Mouse (Mus musculus): Measurements from ENCODE around the gene Anapc5.
A peak's percentile ranks its signal among the peaks of the same experiment; 100 is the strongest.

Anapc5 gene

GRCm38 (mm10) chr5:122769101-122769568 is 52.0 kb downstream of the Anapc5 start:
- DNase-seq (ENCODE audit: low read depth, low spot score): peak; percentile 96

DNA sequence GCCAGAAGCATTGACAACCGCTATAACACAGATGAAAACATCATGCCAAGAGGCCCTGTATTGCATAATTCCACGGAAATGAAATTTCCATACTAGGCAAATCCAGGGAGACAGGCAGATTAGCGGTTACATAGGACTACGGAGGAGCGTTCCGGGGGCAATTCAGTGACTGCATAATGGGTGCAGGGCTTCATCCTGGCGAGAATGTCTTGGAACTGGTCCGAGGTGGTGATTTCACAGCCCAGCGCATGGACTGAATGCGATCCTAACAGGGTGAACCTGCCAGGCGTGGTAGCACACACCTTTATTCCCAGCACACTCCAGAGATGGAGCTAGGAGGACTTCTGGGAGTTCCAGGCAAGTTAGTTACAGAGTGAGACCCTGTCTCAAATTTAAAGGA is 53.9 kb downstream of the Anapc5 start:
- no peak for DNase-seq (ENCODE audit: low read depth, low spot score)

DNA sequence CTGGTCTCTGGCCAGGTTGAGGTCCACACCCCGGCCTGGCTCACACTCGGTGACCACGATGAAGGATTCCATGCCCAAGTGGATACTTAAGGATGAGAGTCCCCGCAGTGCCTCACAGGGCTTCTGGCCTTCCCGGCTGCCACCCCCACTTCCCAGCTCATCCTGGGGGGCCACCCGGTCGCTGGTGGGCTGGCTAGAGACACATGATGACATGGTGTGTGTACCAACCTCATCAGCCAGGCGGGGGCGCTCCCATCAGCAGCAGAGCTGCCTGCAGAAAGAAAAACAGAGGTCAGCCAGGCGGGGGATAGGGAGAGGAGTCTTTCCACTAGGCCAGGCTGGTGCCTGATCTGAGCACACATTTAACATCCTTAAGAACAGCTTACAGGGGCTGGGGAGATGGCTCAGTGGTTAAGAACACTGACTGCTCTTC is 57.1 kb downstream of the Anapc5 start:
- DNase-seq (ENCODE audit: low read depth, low spot score): peak; percentile 77

DNA sequence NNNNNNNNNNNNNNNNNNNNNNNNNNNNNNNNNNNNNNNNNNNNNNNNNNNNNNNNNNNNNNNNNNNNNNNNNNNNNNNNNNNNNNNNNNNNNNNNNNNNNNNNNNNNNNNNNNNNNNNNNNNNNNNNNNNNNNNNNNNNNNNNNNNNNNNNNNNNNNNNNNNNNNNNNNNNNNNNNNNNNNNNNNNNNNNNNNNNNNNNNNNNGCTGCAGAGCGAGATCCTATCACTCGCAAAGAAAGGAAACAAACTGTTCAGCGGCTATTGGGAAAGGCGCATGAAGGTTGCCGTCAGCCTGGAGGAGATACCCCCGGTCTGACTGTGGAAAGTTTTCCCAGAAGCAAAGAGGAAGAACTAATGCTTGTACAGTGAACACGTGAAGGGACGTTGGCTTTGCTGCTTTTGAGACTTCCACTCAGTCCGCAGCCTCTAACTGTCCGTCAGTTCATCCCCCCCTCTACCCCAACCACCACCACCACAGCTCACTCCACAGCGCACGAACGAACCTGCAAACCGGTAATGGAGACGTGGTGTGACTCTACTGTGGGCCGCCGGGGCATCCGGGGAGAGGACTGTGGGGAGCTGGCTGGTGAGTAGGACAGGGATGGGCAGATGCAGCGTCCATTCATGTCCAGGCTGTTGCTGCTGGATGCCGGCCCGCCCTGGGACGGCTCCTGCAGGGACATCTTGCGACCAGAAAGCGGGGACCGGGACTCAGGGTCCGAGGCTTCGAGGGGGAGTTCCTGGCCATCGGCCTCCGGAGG is 57.7 kb downstream of the Anapc5 start:
- DNase-seq (ENCODE audit: low read depth, low spot score): peak; percentile 48

DNA sequence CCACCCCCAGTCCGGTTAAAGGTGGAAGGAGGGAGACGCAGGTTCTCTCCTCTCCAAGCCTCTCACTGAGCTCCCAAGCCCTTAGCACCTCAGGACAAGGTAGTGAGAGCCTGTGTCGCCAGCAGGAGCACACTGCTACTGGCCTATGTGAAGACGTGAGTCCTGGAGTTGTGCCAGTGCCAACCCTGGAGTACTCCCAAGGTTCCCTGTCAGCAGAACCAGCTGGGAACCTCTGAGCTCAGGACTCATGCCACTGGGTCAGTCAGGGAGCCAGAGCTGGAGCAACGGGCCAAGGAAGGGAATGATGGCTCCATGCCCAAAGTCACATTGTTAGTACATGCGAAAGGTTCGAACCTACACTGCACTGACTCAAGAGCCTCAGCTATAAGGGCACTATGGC is 64.5 kb downstream of the Anapc5 start:
- no peak for DNase-seq (ENCODE audit: low read depth, low spot score)

GRCm38 (mm10) chr5:122756144-122756543 is 65.0 kb downstream of the Anapc5 start:
- peak; percentile 58 for DNase-seq (ENCODE audit: low read depth, low spot score)

DNA sequence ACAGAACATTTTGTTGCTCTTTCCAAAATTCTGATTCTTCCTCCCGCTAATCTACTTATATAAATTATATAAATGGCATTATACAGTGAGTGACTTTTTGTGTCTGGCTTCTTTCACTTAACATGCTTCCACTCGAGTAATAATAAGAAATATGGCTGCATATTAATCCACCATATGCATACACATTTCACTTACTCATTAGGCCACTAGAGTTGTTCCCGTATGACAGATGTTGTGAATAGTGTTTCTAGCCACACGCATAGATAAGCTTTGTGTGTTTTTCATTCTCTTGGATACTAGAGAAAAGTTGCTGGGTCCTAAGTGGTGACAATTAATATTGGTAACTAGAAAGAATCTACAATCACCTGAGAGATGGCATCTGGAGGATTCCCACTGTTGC is 65.5 kb downstream of the Anapc5 start:
- DNase-seq (ENCODE audit: low read depth, low spot score): no peak

DNA sequence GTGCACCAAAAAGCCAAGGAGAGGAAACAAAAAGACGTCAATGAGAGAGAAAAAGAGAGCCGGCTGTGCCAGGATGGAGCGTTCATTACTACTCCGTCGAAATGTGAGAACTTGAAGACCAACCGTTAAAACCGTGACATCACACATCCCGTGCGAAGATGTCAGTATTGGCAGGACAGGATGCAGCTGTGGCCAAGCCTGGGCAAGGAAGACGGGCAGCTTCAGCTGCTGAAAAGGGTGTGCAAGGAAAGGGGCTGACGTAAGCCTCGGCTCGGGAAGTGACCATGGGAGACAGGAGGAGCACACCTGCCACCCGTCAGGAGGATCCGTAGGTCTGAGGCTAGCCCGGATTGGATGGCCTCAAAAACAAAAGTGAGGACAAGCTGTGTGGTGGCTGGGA is 66.7 kb downstream of the Anapc5 start:
- no peak for DNase-seq (ENCODE audit: low read depth, low spot score)

- DNase-seq (ENCODE audit: low read depth, low spot score): no peak
These were observed 73.2 kb downstream of the Anapc5 start for GRCm38 (mm10) chr5:122747950-122748349.

GRCm38 (mm10) chr5:122743880-122744422 is 77.2 kb downstream of the Anapc5 start:
- DNase-seq (ENCODE audit: low read depth, low spot score): peak; percentile 44

Measured in R1 (cell line).